Mouse (Mus musculus): ENCODE results near the gene Apobec1.

- no peak for TF ChIP-seq POLR2A (IDR thresholded peaks at IDR 0.05; ENCODE audit: borderline replicate concordance, insufficient read depth, low read length)
- TF ChIP-seq CTCF (IDR thresholded peaks at IDR 0.05; ENCODE audit: borderline replicate concordance, insufficient read depth, low read depth, low read length): no peak
These were observed 13.8 kb upstream of the Apobec1 start for GRCm38 (mm10) chr6:122616022-122616421.

All from cerebellum, adult 2 months (tissue).